Mouse (Mus musculus) left cerebral cortex, adult 9 months (tissue): ENCODE results near the gene Nthl1.
A peak's percentile ranks its signal among the peaks of the same experiment; 100 is the strongest.

Source experiments
- DNase-seq, 2 experiments: peaks; one replicate each; pipeline ENCODE4 v3.0.0; 2022; ENCODE audit warnings: low spot score in 2 of 2

The Nthl1 gene

GRCm38 (mm10) chr17:24632167-24632812, at the start of gene Nthl1, which contains the start of gene Tsc2:
TSS of gene Nthl1 (plus strand) at chr17:24632680.
TSS of gene Tsc2 (minus strand) at chr17:24632630.
- peak in 1 of 2 experiments; percentile 80 for DNase-seq

DNA sequence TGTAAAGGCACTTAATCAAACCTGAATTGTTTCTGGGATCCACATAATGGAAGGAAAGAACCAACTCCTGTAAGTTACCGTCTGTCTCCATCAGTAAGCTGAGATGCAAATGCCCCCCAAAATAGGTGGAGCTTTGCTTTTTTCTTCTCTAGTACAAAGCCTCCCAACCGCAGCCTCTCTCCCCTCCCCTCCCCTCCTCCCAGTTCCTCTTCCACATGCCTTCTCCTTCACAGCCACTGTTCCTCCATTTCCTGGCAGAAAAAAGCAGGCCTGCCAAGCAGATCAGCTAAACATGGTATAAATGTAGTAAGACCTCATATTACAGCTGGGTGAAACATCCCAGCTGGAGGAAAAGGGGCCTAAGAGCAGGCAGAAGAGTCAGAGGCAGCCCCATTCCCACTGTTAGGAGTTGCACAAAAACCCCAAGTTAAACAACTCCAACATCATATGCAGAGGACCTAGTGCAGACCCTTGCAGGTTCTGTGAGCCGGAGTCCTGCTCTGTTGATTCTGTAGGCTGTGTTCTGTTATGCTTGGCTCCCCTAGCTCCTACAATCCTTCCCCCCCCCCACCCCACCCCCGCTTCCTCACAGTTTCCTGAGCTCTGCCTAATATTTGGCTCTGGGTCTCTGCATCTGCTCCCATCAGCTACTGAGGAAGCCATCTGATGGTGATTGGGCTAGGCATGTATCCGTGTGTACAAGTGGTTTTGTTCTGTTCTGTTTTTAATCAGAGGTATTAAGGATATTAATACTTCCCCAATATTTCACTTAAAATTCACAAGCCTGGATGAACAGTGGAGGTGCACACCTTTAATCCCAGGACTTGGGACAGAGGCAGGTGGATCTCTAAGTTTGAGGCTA, 48.6 kb upstream of the Nthl1 start:
- DNase-seq, result no peak

- no peak for DNase-seq
Observed at GRCm38 (mm10) chr17:24584520-24584919, 48.0 kb upstream of the Nthl1 start.

- DNase-seq, result no peak
Observed at GRCm38 (mm10) chr17:24586532-24586931, 45.9 kb upstream of the Nthl1 start.

DNA sequence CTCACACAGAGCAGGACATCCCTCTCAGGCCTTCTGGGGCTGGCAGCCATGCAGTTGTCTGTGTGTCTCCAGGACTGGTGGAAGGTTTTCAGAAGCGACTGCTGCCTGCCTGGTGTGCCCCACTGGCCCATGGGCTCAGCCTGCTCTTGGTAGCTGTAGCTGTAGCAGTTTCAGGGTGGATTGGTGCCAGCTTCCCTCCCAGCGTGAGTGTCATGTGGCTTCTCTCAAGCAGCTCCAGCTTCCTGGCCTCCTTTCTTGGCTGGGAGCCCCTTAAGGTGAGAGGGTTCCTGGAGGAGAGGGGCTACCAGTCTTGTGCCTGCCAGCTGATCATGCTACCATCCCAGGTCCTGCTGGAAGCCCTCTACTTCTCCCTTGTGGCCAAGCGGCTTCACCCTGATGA, 41.5 kb upstream of the Nthl1 start:
- no peak for DNase-seq

GRCm38 (mm10) chr17:24591695-24592094, 40.8 kb upstream of the Nthl1 start:
- DNase-seq, result no peak

DNA sequence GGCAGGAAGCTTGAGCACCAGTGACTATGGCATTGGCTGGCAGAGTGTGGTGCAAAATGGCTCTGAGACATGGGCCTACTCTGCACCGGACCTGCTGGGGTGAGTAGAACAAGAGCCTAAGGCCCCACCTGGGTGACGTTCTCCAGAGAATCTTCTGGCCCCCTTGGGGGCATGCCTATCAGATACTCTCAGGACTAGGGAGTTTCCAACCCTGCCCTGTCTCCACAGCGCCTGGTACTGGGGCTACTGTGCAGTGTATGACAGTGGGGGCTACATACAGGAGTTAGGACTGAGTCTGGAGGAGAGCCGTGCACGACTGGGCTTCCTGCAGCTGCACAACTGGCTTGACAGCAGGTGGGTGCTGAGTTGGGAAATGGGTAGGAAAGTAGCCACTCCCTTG, 39.2 kb upstream of the Nthl1 start:
- no peak for DNase-seq

- no peak for DNase-seq
Observed at GRCm38 (mm10) chr17:24593992-24594890, 38.2 kb upstream of the Nthl1 start.

- no peak for DNase-seq
Observed at GRCm38 (mm10) chr17:24595126-24596072, 37.1 kb upstream of the Nthl1 start.

GRCm38 (mm10) chr17:24596073-24596466, 36.4 kb upstream of the Nthl1 start:
- no peak for DNase-seq

GRCm38 (mm10) chr17:24596471-24597183, 35.9 kb upstream of the Nthl1 start:
- DNase-seq, result no peak

DNA sequence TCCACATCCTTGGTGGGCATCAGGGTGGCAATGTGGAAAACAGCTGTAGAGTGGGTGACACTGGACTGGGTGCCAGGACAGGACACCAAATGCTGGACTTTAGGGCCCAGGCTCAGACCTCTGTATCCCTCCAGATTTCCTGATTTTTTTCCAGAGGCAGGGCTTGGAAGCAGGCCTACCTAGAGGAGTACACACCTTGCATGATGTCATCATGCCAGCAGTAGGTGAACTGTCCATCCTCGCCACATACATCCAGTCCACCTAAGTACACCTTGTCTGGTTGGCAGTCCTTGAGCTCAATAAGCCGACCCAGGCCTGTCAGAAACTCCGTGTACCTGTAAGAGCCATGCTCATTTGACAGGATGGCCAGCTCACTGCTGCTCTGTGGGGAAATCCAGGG, 34.5 kb upstream of the Nthl1 start:
- DNase-seq, result no peak

DNA sequence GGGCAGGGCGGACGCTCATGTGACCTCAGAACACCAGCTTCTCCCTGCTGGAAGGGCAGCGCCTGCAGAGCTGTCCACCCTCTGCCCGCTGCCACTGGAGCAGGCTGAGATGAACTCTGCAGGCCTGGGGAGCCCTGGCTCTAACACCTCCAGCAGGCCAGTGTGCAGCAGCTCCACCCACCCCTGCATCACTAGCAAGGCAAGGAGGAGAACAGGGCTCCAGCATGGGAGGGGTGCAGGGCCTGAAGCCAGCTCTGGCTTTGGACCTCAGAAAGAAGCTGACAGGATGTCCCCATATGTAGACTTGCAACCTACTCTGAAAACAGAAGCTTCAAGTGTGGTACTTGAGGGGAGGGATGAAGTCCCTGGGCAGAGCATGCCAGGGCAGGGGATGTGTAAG, 32.0 kb upstream of the Nthl1 start:
- DNase-seq, result no peak

DNA sequence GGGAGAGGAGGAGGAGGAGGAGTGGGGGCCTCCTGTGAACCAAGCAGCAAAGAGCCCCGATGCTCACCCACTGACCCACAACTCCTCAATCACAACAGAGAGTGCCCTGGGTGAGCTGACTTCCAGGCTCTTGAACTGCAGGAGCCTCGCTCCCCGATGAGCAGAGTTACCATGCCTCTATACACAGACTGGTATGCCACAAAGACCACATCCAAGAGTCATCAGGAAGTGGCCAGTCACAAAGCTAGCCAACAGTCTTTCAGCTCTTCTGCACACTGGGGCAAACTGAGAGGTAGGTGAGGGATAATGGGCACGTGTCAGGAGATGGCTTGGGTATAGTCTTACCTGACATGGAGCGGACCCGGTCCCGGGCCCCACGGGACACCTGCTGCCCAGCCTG, 28.5 kb upstream of the Nthl1 start:
- no peak for DNase-seq

- no peak for DNase-seq
Observed at GRCm38 (mm10) chr17:24604557-24604956, 27.9 kb upstream of the Nthl1 start.

DNA sequence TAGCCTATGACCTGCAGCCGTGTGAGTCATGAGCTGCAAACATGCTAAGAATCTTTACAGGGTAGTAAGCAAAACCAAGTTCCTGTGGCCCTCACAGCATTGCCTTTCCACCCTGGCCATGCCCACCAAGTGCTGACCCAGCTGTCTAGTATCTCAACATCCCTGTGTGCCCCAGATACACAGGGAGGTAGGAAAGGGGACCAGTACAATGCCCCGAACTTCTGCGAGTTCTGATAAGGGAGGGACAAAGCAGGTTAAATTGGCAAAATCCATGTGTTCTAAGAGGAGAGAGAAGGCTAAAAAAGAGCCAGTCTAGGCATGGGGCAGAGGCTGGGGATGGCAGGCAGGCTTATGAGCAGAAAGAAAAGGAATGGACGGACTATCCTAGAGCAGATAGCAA, 24.1 kb upstream of the Nthl1 start:
- no peak for DNase-seq

- no peak for DNase-seq
Observed at GRCm38 (mm10) chr17:24608874-24609273, 23.6 kb upstream of the Nthl1 start.

DNA sequence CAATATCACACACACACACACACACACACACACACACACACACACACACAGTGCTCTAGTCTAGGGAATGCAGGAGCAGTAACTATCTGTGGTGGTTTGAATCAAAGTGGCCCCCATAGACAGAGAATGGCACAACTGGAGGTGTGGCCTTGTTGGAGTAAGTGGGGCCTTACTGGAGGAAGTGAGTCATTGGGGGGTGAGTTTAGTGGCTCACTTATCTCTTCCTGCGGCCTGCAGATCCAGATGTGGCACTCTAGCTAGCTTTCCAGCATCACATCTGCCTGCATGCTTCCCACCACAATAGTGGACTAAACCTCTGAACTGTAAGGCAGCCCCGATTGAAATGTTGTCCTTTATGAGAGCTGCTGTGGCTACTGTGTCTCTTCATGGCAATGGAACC, 21.8 kb upstream of the Nthl1 start:
- no peak for DNase-seq

DNA sequence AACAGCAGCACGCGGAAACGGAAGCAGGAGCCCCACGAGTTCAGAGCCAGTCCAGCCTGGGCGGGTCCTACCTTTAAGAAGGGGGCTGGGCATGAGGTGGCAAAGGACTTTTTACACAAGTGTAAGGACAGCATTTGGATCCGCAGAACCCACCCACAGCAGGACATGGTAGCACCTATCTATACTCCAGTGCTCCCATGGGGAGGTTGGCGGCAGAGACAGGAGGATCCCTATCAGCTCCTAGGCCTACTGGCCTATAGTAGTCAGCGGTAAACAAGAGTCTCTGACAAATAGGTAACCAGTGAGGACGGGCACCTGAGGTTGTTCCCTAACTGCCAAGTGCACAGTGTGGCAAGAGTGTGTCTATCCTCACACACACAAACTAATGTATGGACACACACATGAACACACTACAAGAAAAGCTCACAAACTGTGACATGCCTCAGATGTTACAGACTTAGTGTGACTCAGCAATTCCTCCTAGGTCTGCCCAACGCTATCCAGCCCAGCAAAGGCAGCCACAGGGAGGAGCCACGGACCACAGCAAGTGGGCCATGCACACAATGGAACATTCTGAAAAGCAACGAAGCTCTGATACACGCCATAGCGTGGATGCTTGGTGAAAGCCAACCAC, 14.8 kb upstream of the Nthl1 start:
- no peak for DNase-seq

DNA sequence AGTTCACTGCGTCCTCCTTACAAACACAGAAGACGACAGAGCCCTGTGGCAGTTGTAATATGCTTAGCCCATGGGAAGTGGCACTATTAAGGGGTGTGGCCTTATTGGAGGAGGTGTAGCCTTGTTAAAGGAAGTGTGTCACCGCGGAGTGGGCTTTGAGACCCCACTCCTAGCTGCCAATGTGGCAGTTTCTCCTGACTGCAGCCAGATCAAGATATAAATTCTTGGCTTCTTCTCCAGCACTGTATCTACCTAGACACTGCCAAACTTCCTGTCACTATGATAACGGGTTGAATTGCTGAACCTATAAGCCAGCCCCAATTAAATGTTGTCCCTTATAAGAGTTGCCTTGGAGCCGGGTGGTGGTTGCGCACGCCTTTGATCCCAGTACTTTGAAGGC, 7.0 kb upstream of the Nthl1 start:
- no peak for DNase-seq
